Mouse (Mus musculus): Measurements from ENCODE around the gene Cds2.

DNA sequence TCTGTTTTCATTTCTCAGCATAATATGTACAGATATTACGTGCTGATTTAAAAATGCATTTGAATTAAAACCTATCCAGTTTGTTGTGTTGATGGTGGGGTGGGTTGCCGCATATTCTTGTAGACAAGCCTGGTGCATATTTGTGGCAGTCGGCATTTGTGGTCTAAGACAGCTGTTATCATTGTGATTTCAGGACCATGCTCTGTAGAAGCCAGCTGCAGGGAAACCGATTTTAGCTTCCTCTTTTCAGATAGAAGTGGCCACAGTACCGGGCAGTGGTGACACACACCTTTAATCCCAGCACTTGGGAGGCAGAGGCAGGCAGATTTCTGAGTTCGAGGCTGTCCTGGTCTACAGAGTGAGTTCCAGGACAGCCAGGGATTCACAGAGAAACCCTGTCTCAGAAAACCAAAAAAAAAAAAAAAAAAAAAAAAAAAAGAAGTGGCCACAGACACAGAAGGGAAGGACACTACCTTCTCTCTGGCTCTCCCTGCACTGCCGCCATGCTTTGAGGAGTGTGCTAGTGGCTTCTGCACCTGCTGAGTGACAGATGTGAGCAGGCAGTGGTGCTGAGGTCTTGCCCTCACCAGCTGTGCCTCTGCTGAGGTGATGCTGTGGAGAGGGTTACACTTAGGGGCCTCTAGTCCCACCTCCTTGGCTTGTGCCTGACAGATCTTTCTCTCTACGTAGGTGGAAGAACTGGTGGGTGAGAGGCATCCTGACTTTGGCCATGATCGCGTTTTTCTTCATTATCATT lies 30.9 kb downstream of the Cds2 start:
- no peak for TF ChIP-seq MAFK (IDR thresholded peaks at IDR 0.05; ENCODE audit: insufficient read depth, low read depth, low read length)
- no peak for TF ChIP-seq CHD2 (IDR thresholded peaks at IDR 0.05; ENCODE audit: low read depth, low read length)
- TF ChIP-seq ZNF384 (IDR thresholded peaks at IDR 0.05; ENCODE audit: low read depth, low read length) = no peak
- TF ChIP-seq ZC3H11A (IDR thresholded peaks at IDR 0.05; ENCODE audit: borderline replicate concordance, low read depth, low read length) = no peak

Data from ES-E14 (cell line).